Mouse (Mus musculus) cerebellum, adult 11-12 months (tissue): Measurements from ENCODE around the gene Tmem110.

ENCODE experiments used
- DNase-seq: peaks from one replicate; pipeline ENCODE4 v3.0.0; 2022

Gene Tmem110

GRCm38 (mm10) chr14:30867042-30867441 lies 41.7 kb downstream of the Tmem110 start:
- peak; percentile 62 for DNase-seq

- DNase-seq = no peak
Observed at GRCm38 (mm10) chr14:30868826-30869225, 43.4 kb downstream of the Tmem110 start.

GRCm38 (mm10) chr14:30869391-30869801 lies 44.0 kb downstream of the Tmem110 start:
- DNase-seq = no peak

GRCm38 (mm10) chr14:30870206-30871147 lies 45.1 kb downstream of the Tmem110 start:
- DNase-seq = no peak

GRCm38 (mm10) chr14:30874095-30874700 lies 48.8 kb downstream of the Tmem110 start:
- no peak for DNase-seq

- DNase-seq = no peak
Observed at GRCm38 (mm10) chr14:30875130-30875865, 49.9 kb downstream of the Tmem110 start.

GRCm38 (mm10) chr14:30875955-30876354 lies 50.6 kb downstream of the Tmem110 start:
- no peak for DNase-seq

GRCm38 (mm10) chr14:30876451-30876850 lies 51.1 kb downstream of the Tmem110 start:
- no peak for DNase-seq

- DNase-seq = no peak
Observed at GRCm38 (mm10) chr14:30877827-30878226, 52.4 kb downstream of the Tmem110 start.

- DNase-seq = no peak
Observed at GRCm38 (mm10) chr14:30878958-30879571, 53.7 kb downstream of the Tmem110 start, which contains the start of gene Mustn1. Gene Mustn1, plus strand, starts transcription at chr14:30879200.

- DNase-seq = no peak
Observed at GRCm38 (mm10) chr14:30879794-30880193, 54.4 kb downstream of the Tmem110 start.

- DNase-seq = no peak
Observed at GRCm38 (mm10) chr14:30880251-30880650, 54.9 kb downstream of the Tmem110 start.

GRCm38 (mm10) chr14:30880811-30881717 lies 55.7 kb downstream of the Tmem110 start:
- peak; percentile 59 for DNase-seq

- DNase-seq = peak; percentile 68
Observed at GRCm38 (mm10) chr14:30881718-30882108, 56.3 kb downstream of the Tmem110 start.

- no peak for DNase-seq
Observed at GRCm38 (mm10) chr14:30885298-30885697, 59.9 kb downstream of the Tmem110 start.

- DNase-seq = no peak
Observed at GRCm38 (mm10) chr14:30886204-30886603, 60.8 kb downstream of the Tmem110 start, which contains the start of gene Itih4. Gene Itih4, plus strand, starts transcription at chr14:30886476.

- DNase-seq = peak; percentile 72
Observed at GRCm38 (mm10) chr14:30888271-30888732, 62.9 kb downstream of the Tmem110 start.

GRCm38 (mm10) chr14:30899972-30900371 lies 74.6 kb downstream of the Tmem110 start:
- DNase-seq = no peak

- no peak for DNase-seq
Observed at GRCm38 (mm10) chr14:30902628-30903027, 77.2 kb downstream of the Tmem110 start.

GRCm38 (mm10) chr14:30903036-30903435 lies 77.6 kb downstream of the Tmem110 start:
- no peak for DNase-seq

GRCm38 (mm10) chr14:30904307-30904706 lies 78.9 kb downstream of the Tmem110 start:
- no peak for DNase-seq
